Mouse (Mus musculus): Measurements from ENCODE around the gene Zmiz1. TPM values are rescaled to one million over a fixed set of nuclear protein-coding genes. Genes with fewer than 3 reads are reported as not detected.

Gene Zmiz1
- polyA plus RNA-seq, 1 experiment, result 54.1 TPM

- peaks cover 14% of the 10 kb centered on the region for H3K9me3 ChIP-seq
- H3K36me3 ChIP-seq (replicated peaks; ENCODE audit: low read length), result peaks cover 67% of the 10 kb centered on the region
- TF ChIP-seq FLI1 (IDR thresholded peaks at IDR 0.05; ENCODE audit: low read length) (no peak), GATA1 (IDR thresholded peaks at IDR 0.05; ENCODE audit: borderline replicate concordance, low read length) (no peak)
Measured at GRCm38 (mm10) chr14:25567245-25567644, 108.3 kb downstream of the Zmiz1 start.

GRCm38 (mm10) chr14:25567837-25568236, 108.9 kb downstream of the Zmiz1 start:
- no peak overlapping the region for H3K4me3 ChIP-seq (replicated peaks)
- H3K9me3 ChIP-seq, result peaks cover 14% of the 10 kb centered on the region
- peaks cover 2% of the 10 kb centered on the region for H3K27me3 ChIP-seq (replicated peaks)
- TF ChIP-seq GATA1 (IDR thresholded peaks at IDR 0.05; ENCODE audit: borderline replicate concordance, low read length), result no peak
- no peak for TF ChIP-seq FLI1 (IDR thresholded peaks at IDR 0.05; ENCODE audit: low read length)
- peaks cover 67% of the 10 kb centered on the region for H3K36me3 ChIP-seq (replicated peaks; ENCODE audit: low read length)
- H3K4me1 ChIP-seq, result peaks cover 44% of the 10 kb centered on the region

More at GRCm38 (mm10) chr14:25567245-25567644, 108.3 kb downstream of the Zmiz1 start:
- peaks cover 49% of the 10 kb centered on the region for H3K4me1 ChIP-seq
- H3K27me3 ChIP-seq (replicated peaks), result peaks cover 2% of the 10 kb centered on the region
- H3K4me3 ChIP-seq (replicated peaks), result no peak overlapping the region

DNA sequence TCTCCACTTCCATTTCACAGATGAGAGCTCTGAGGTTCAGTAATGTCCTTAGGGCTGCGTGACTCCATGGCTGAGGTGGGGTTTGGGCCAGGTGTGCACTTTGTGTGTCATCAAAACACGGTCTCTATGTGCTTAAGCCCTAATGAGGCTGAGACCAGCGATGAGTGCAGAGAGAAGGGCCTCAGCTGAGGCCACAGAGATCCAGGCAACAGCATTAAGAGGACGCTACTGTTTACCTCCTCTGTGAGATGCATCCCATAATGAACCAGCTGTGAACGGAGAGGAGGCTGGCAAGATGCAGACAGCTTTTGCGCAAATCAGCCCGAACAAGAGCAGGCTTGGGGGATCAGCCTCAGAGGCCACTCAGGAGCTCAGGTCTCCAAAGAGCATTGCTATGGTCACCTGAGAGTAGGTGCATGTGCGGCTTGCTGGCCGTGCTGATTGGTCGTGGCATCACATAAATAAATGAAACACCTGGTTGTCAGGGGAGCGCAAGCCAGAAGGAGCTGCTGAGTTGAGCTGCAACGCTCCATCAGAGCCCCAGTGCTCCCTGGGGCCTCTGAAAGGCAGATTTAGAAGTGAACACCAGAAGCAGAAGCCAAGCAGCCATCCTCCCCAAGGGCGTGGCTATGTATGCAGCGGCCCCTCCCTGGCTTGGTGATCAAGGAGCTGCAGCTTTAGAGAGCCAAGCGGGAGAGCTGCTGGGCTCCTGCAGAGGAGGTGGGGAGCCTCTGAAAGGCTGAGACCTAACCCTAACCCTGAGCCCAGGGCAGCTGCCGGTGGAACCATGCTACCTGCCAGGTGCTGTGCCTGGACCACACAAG, 115.3 kb downstream of the Zmiz1 start:
- Histone ChIP-seq H3K4me3 (replicated peaks) (no peak overlapping the region), H3K9me3 (no peaks in the 10 kb centered on the region), H3K27me3 (replicated peaks) (no peaks in the 10 kb centered on the region), H3K36me3 (replicated peaks; ENCODE audit: low read length) (peaks cover 77% of the 10 kb centered on the region), H3K4me1 (peaks cover 58% of the 10 kb centered on the region)
- TF ChIP-seq GATA1 (IDR thresholded peaks at IDR 0.05; ENCODE audit: borderline replicate concordance, low read length), result no peak
- no peak for TF ChIP-seq FLI1 (IDR thresholded peaks at IDR 0.05; ENCODE audit: low read length)

DNA sequence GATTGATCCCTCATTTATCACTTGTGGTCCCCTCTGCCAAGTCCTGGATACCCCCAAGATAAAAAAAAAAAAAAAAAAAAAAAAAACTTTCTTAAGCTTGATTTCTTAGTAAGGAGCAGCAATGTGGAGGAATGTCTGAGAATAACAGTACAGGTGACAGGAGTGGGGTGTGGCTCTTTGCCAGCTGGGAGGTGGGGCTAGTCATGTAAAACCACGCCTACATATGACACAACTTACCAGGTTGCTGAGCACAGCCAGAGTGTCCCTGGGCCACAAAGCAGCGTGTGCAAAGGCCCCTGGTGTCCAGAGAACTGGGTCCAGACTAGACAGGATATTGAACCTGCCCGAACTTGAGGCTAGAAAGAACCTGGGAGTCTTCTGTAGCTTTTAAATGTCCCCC, 117.7 kb downstream of the Zmiz1 start:
- Histone ChIP-seq H3K36me3 (replicated peaks; ENCODE audit: low read length) (peaks cover 99% of the 10 kb centered on the region), H3K4me3 (replicated peaks) (no peak overlapping the region), H3K27me3 (replicated peaks) (no peaks in the 10 kb centered on the region), H3K9me3 (no peaks in the 10 kb centered on the region), H3K4me1 (peaks cover 77% of the 10 kb centered on the region)
- no peak for TF ChIP-seq FLI1 (IDR thresholded peaks at IDR 0.05; ENCODE audit: low read length)
- no peak for TF ChIP-seq GATA1 (IDR thresholded peaks at IDR 0.05; ENCODE audit: borderline replicate concordance, low read length)

DNA sequence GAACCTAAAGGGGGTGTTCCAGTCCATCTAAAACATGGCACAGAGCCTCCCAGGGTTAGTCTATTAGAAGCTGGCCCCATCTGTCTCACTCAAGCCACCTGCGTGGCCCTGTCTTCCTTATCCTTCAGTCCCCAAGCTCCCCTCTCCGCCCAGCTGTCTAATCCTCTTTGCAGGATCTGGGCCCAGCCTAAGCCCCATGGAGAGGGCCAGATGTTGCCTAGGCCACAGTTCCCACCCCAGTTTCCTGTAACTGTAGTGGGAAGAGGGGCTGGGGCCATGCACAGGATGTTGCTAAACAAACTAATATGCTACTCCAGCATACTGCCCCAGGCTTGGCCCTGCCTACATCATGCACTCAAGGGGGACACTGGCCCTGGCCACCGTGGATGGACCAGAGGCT, 118.4 kb downstream of the Zmiz1 start:
- Histone ChIP-seq H3K4me3 (replicated peaks) (peak overlapping the region; percentile 71), H3K4me1 (peaks cover 73% of the 10 kb centered on the region), H3K27me3 (replicated peaks) (no peaks in the 10 kb centered on the region), H3K9me3 (no peaks in the 10 kb centered on the region), H3K36me3 (replicated peaks; ENCODE audit: low read length) (peaks cover 99% of the 10 kb centered on the region)
- TF ChIP-seq FLI1 (IDR thresholded peaks at IDR 0.05; ENCODE audit: low read length) (no peak), GATA1 (IDR thresholded peaks at IDR 0.05; ENCODE audit: borderline replicate concordance, low read length) (no peak)

- H3K4me1 ChIP-seq, result peaks cover 72% of the 10 kb centered on the region
Measured at GRCm38 (mm10) chr14:25579597-25579996, 120.6 kb downstream of the Zmiz1 start.

GRCm38 (mm10) chr14:25580397-25580796, 121.4 kb downstream of the Zmiz1 start:
- TF ChIP-seq GATA1 (IDR thresholded peaks at IDR 0.05; ENCODE audit: borderline replicate concordance, low read length) (no peak), FLI1 (IDR thresholded peaks at IDR 0.05; ENCODE audit: low read length) (no peak)
- no peaks in the 10 kb centered on the region for H3K27me3 ChIP-seq (replicated peaks)
- no peaks in the 10 kb centered on the region for H3K9me3 ChIP-seq
- peaks cover 99% of the 10 kb centered on the region for H3K36me3 ChIP-seq (replicated peaks; ENCODE audit: low read length)
- no peak overlapping the region for H3K4me3 ChIP-seq (replicated peaks)
- peaks cover 72% of the 10 kb centered on the region for H3K4me1 ChIP-seq

More at GRCm38 (mm10) chr14:25579597-25579996, 120.6 kb downstream of the Zmiz1 start:
- H3K36me3 ChIP-seq (replicated peaks; ENCODE audit: low read length), result peaks cover 99% of the 10 kb centered on the region
- H3K9me3 ChIP-seq, result no peaks in the 10 kb centered on the region
- no peaks in the 10 kb centered on the region for H3K27me3 ChIP-seq (replicated peaks)
- H3K4me3 ChIP-seq (replicated peaks), result no peak overlapping the region
- no peak for TF ChIP-seq GATA1 (IDR thresholded peaks at IDR 0.05; ENCODE audit: borderline replicate concordance, low read length)

- TF ChIP-seq FLI1 (IDR thresholded peaks at IDR 0.05; ENCODE audit: low read length) (no peak), GATA1 (IDR thresholded peaks at IDR 0.05; ENCODE audit: borderline replicate concordance, low read length) (no peak)
- Histone ChIP-seq H3K9me3 (no peaks in the 10 kb centered on the region), H3K36me3 (replicated peaks; ENCODE audit: low read length) (peaks cover 95% of the 10 kb centered on the region), H3K27me3 (replicated peaks) (no peaks in the 10 kb centered on the region), H3K4me3 (replicated peaks) (no peak overlapping the region), H3K4me1 (peaks cover 72% of the 10 kb centered on the region)
Measured at GRCm38 (mm10) chr14:25582603-25583002, 123.6 kb downstream of the Zmiz1 start.

GRCm38 (mm10) chr14:25583899-25584298, 124.9 kb downstream of the Zmiz1 start:
- Histone ChIP-seq H3K4me1 (peaks cover 76% of the 10 kb centered on the region), H3K4me3 (replicated peaks) (no peak overlapping the region), H3K27me3 (replicated peaks) (no peaks in the 10 kb centered on the region), H3K36me3 (replicated peaks; ENCODE audit: low read length) (peaks cover 89% of the 10 kb centered on the region), H3K9me3 (no peaks in the 10 kb centered on the region)
- TF ChIP-seq FLI1 (IDR thresholded peaks at IDR 0.05; ENCODE audit: low read length) (no peak), GATA1 (IDR thresholded peaks at IDR 0.05; ENCODE audit: borderline replicate concordance, low read length) (no peak)

DNA sequence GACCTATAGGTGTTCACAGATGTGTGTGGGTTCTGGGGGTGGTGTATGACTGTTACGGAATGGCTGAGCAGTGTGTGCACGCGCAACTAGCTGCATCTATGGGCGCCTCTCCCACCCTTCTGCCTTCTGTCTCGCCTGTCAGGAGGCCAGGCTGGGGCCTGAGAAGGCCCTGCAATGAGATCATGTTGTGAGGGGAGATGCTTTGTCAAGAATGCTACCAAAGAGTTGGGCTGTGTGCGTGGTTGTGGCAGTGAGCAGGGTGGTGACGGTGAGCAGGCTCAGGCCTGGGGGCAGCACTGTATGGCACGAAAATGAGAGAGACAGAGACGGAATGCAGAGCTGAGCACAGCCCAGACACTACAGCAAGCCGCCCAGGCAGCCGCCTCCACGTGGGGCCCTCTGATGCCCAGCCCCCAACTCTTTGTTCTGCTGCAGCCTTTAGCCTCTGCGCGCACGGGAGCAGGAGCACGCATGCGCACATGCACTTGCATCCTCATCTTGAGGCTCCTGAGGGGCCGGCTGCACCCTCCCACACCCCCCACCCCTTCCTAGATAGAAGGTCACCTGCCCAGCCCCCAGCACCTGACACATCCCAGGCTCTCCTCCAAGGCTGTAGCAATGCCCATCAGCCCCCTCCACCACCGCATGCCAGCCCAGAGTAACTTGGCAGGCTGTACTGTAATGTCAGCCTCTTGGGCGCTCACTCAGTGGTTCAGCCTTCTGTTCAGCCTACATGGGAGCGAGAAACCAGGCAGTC, 126.7 kb downstream of the Zmiz1 start:
- Histone ChIP-seq H3K27me3 (replicated peaks) (no peaks in the 10 kb centered on the region), H3K9me3 (no peaks in the 10 kb centered on the region), H3K4me3 (replicated peaks) (no peak overlapping the region), H3K4me1 (peaks cover 77% of the 10 kb centered on the region), H3K36me3 (replicated peaks; ENCODE audit: low read length) (peaks cover 80% of the 10 kb centered on the region)
- TF ChIP-seq FLI1 (IDR thresholded peaks at IDR 0.05; ENCODE audit: low read length), result no peak
- no peak for TF ChIP-seq GATA1 (IDR thresholded peaks at IDR 0.05; ENCODE audit: borderline replicate concordance, low read length)
